Mouse (Mus musculus) lung, adult 2 months (tissue): ENCODE data around the gene Arhgef28.

ENCODE experiments used
- CTCF ChIP-seq: fragments of 200-500 bp; IDR thresholded peaks from 2 replicates; pipeline ENCODE4 v1.5.1; 2011; ENCODE audit warnings: mild to moderate bottlenecking, low read length, control low read depth; ENCODE audit not compliant: insufficient read depth
- POLR2A ChIP-seq: fragments of 200-500 bp; IDR thresholded peaks from 2 replicates; pipeline ENCODE4 v1.6.1; 2011; ENCODE audit warnings: low read depth, mild to moderate bottlenecking, control low read depth, low read length, borderline replicate concordance; ENCODE audit errors: extremely low read depth

GRCm38 (mm10) chr13:98111531-98111930 lies 94.7 kb downstream of the Arhgef28 start:
- TF ChIP-seq CTCF = no peak
- no peak for TF ChIP-seq POLR2A
